Mouse (Mus musculus) myocyte (in vitro differentiated cells): ENCODE measurements at regions not wholly inside any gene's neighbourhood (a gene's known extent, or its start where the extent isn't known, plus 50 kb on each side); places are given as distances from the start of the nearest gene placed in this dataset.

ENCODE experiments used
- E2F4 ChIP-seq: IDR thresholded peaks from one replicate; pipeline ENCODE4 v1.6.1; 2011; ENCODE audit warnings: mild to moderate bottlenecking, control low read depth, moderate library complexity; ENCODE audit not compliant: insufficient read depth
- MAX ChIP-seq: IDR thresholded peaks from one replicate; pipeline ENCODE4 v1.6.1; 2011; ENCODE audit warnings: low read depth, mild to moderate bottlenecking, control low read depth
- MYOG ChIP-seq, 3 experiments: IDR thresholded peaks; one replicate each; pipeline ENCODE4 v1.6.1; 2011; ENCODE audit warnings: control low read depth in 2 of 3, low read depth in 2 of 3, mild to moderate bottlenecking in 2 of 3; ENCODE audit not compliant: insufficient read length in 2 of 3, control insufficient read depth in 1 of 3, insufficient read depth in 1 of 3
- POLR2A ChIP-seq: IDR thresholded peaks from one replicate; pipeline ENCODE4 v1.6.1; 2011; ENCODE audit warnings: low read depth, mild to moderate bottlenecking, control low read depth, moderate library complexity; ENCODE audit not compliant: insufficient read length
- POLR2AphosphoS2 ChIP-seq: IDR thresholded peaks from one replicate; pipeline ENCODE4 v1.6.1; 2011; ENCODE audit warnings: low read depth, control low read depth; ENCODE audit not compliant: insufficient read length
- REST ChIP-seq: IDR thresholded peaks from one replicate; pipeline ENCODE4 v1.6.1; 2011; ENCODE audit warnings: mild to moderate bottlenecking, control low read depth, moderate library complexity; ENCODE audit not compliant: insufficient read depth, insufficient read length
- TCF3 ChIP-seq: IDR thresholded peaks from one replicate; pipeline ENCODE4 v1.6.1; 2011; ENCODE audit warnings: low read depth, control low read depth; ENCODE audit not compliant: insufficient read length
- USF1 ChIP-seq: IDR thresholded peaks from one replicate; pipeline ENCODE4 v1.6.1; 2011; ENCODE audit warnings: low read depth, mild to moderate bottlenecking, control low read depth, moderate library complexity

DNA sequence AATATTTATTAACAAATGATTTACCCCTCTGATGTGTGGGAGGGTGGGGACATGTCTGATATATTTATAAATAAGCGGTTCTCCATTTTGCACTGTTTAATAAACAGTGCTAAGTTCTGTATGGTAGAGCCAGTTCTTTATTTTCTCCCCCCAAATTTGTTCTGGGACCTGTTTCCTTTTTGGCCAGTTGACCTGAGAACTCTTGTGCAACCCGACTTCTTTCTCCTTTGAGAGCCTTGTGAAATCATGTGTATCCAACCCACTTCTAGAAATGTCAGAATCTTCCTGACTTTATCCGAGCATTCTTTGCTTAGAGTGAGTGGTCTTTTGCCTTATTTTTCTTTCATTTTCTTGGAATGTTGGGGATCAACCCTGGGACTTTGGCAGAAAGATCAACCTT is 102.6 kb upstream of the Tgfbr2 start:
- TF ChIP-seq TCF3: no peak
- TF ChIP-seq MAX: no peak
- no peak for TF ChIP-seq USF1
- TF ChIP-seq POLR2A: no peak
- TF ChIP-seq POLR2AphosphoS2: no peak
- no peak for TF ChIP-seq E2F4
- TF ChIP-seq MYOG (IDR thresholded peaks at IDR 0.05; ENCODE audit: control insufficient read depth in 1 of 3, insufficient read depth in 1 of 3, insufficient read length in 2 of 3, low read depth in 2 of 3): no peak
- no peak for TF ChIP-seq REST
